Mouse (Mus musculus) adrenal gland, postnatal 4 days (tissue): ENCODE measurements around the gene Zfp618. TPM values are rescaled to one million over a fixed set of nuclear protein-coding genes. Genes with fewer than 3 reads are reported as not detected.

Experiments used
- DNase-seq, 2 experiments: peaks; one replicate each; pipeline ENCODE4 v3.0.0; 2021 to 2022; ENCODE audit warnings: low spot score in 2 of 2, mixed read lengths in 2 of 2
- total RNA-seq, 2 experiments: library from RNA; stranded (reverse); gene quantifications; 2 replicates each; pipeline ENCODE4 v1.2.3; 2021

Gene Zfp618
- total RNA-seq, 2 experiments from 2014 or later = 18.7 to 22.7 TPM

DNA sequence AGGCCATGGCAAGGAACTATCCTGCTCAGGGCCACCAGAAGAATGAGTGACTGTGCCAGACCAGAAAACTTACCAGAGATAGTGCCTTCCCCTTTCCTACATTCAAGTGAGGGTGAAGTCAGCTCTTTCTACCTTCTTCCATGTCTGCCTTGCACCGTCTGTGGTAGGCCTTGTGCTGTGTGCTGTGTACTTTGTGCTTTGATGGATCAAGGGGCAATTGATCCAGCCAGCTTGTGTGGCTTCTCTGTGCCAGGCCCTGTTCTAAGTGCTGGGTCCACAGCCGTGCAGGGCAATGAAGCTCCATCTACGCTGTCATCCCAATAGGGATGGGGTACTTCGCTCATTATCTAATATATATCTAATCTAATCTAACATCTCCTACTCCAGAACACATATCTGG, 98.0 kb downstream of the Zfp618 start:
- DNase-seq = no peak

- no peak for DNase-seq
Measured at GRCm38 (mm10) chr4:63064911-63065310, 99.5 kb downstream of the Zfp618 start.

DNA sequence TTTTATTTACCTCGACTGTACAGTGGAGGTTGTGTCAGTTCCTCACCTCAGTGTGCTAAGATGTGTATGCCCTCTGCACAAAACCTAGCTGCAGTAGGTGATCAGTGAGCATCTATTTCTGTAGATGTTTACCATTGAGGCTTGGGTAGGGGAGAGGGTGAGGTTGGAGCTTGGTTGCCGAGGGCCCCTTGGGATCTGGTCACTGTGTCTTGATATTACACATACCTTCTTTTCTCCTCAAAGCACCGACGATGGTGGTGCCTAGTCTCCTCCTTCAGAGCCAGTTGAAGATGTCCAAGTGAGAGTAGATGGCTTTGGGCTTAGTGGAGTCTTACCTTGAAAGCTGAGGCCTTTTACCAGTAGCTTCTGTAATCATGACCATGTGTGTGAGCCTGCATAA, 101.4 kb downstream of the Zfp618 start:
- no peak for DNase-seq

GRCm38 (mm10) chr4:63067822-63068221, 102.4 kb downstream of the Zfp618 start:
- no peak for DNase-seq

GRCm38 (mm10) chr4:63068499-63069175, 103.3 kb downstream of the Zfp618 start:
- DNase-seq = no peak

GRCm38 (mm10) chr4:63071413-63072260, 106.3 kb downstream of the Zfp618 start:
- no peak for DNase-seq

- DNase-seq = no peak
Measured at GRCm38 (mm10) chr4:63073139-63073538, 107.8 kb downstream of the Zfp618 start.

- DNase-seq = no peak
Measured at GRCm38 (mm10) chr4:63079159-63079558, 113.8 kb downstream of the Zfp618 start.

- DNase-seq = no peak
Measured at GRCm38 (mm10) chr4:63084473-63084889, 119.1 kb downstream of the Zfp618 start.

DNA sequence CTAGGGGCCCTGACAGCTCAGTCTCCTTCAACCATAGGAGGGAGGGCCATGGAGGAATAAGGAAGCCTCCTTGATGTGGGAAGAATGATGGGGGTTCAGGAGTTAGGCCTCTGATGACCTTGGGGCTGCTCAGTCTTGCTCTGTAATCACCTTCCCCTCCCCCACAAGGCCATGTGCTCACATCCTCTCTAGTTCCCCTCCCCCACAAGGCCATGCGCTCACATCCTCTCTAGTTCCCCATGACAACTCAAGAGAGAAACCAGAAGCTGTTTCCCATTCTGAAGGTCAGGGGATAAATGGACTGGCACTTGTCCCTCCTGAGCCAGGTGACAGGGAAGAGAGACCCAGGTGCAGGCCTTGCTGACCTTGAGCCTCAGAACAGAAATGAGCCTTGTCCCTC, 124.1 kb downstream of the Zfp618 start:
- no peak for DNase-seq

DNA sequence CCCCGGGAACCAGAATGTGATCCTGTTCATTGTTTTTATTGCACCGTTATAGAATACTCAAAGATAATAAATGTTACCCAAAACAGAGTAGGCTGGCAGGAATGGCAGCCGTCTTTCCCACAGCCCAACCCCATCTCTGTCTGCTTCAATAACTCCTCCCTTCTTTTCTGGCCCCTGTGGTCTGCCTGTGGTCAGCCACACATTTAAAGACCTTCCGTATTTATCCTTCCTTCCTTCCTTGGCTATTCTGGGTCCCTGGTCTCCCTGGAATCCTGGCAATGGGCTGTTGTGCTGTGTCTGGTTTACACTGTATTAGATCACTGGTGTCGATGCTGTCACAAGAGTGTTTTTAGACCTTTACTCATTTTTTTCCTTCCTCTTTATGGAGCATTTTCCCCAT, 125.8 kb downstream of the Zfp618 start:
- DNase-seq = no peak

GRCm38 (mm10) chr4:63097603-63098002, 132.2 kb downstream of the Zfp618 start:
- no peak for DNase-seq

- DNase-seq = no peak
Measured at GRCm38 (mm10) chr4:63100478-63100877, 135.1 kb downstream of the Zfp618 start.

- no peak for DNase-seq
Measured at GRCm38 (mm10) chr4:63102025-63102424, 136.7 kb downstream of the Zfp618 start.

- no peak for DNase-seq
Measured at GRCm38 (mm10) chr4:63105651-63106050, 140.3 kb downstream of the Zfp618 start.

DNA sequence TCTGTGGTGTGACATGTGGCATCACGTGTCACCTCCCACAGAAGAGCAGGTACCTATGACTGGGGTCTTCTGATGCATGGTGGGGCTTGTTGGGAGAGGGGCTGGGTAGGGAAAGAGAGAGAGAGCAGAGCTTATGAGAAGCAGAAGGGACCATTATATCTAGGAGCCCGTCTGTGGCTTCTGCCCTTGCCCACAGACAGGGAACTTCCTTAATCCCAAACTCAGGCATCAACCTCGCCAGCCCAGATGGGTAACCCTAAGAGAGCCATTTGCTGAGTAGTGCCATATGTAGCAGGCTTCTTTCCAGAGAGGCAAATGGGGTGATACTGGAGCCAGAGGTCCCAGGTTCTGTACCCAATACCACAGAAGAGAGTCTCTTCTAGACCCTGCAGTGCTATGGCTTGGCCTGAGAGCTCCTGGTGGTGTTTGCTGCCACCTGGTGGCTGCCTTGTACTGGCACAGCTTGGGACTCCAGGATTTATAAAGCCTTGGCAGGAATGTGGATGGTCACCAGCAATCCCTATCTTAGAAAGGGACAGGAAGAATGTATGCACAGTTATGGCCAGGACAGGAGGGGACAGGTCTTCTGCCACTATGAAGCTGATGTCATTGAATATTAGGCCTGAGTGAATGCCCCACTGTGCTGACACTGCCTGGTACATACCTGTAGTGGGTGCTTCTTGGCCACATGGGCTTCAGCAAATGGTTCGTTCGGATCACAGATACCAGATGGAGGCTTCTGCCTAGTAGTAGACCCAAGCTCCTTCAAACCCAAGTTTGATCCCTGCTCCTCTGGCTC, 153.5 kb downstream of the Zfp618 start:
- DNase-seq = peak; percentile 52 to 58

DNA sequence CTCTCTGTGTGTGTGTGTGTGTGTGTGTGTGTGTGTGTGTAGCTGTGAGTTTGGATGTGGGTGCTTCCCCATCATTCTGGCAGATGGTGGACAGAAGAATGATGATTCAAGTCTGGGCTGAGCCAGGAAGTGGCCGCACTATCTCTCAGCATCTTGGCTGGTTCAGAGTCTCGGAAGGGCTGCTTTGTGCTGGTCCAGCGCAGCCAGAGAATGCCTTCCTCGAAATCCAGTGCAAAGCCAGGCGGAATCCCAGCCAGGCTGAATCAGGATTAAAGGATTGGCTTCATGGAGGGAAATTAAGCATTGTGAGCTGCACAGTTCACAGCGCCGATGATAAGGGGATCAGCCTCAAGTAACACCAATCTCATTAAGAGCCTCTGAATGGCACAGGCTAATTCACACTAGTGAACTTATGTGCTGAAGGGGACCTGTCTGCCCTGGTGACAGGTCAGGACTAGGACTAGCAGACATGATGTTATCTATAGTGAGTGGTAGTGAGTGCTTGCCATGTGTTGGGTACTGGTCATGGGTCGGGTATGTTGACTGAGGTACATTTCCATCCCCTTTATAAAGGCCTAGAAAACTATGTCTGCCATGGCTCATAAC, 159.6 kb downstream of the Zfp618 start:
- DNase-seq = no peak

GRCm38 (mm10) chr4:63129891-63130624, 164.7 kb downstream of the Zfp618 start:
- DNase-seq = no peak

GRCm38 (mm10) chr4:63147268-63147667, 181.9 kb downstream of the Zfp618 start:
- no peak for DNase-seq

DNA sequence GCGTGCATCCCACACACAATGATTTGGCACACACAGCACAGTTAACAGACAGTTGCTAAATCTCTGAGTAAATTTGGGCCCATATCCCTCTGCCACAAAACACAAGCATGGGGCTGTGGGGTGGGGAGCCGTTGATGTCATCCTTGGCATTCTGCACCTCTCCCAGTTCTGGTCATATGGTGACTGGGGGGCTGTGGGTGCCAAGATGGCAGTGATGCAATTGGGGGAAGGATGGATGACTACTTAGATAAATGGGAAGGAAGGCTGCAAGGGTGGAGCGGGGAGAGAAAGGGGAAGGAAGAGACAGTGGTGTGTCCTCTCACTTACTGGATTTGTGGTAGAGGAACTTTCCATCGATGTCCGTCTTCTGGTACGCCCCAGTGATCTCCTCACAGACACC, 185.8 kb downstream of the Zfp618 start:
- no peak for DNase-seq

GRCm38 (mm10) chr4:63154028-63154427, 188.7 kb downstream of the Zfp618 start:
- no peak for DNase-seq
